Mouse (Mus musculus) myocyte (in vitro differentiated cells): ENCODE measurements around the gene Gon7. TPM values are rescaled to one million over a fixed set of nuclear protein-coding genes. Genes with fewer than 3 reads are reported as not detected.

Experiments used
- H3K27me3 ChIP-seq: one replicate; pipeline ENCODE4 v1.6.1; 2011; ENCODE audit not compliant: control insufficient read depth, insufficient read depth, insufficient read length
- H3K36me3 ChIP-seq: one replicate; pipeline ENCODE4 v1.6.1; 2011; ENCODE audit not compliant: control insufficient read depth, insufficient read depth
- H3K4me2 ChIP-seq: one replicate; pipeline ENCODE4 v1.6.1; 2011; ENCODE audit warnings: low read depth, control low read depth
- H3K4me3 ChIP-seq: one replicate; pipeline ENCODE4 v1.5.1; 2011; ENCODE audit warnings: mild to moderate bottlenecking, control low read depth, moderate library complexity
- H3K79me2 ChIP-seq: one replicate; pipeline ENCODE4 v1.6.1; 2011; ENCODE audit not compliant: control insufficient read depth, insufficient read depth
- H3ac ChIP-seq: one replicate; pipeline ENCODE4 v1.6.1; 2011; ENCODE audit not compliant: control insufficient read depth, insufficient read length
- CEBPB ChIP-seq: IDR thresholded peaks from 2 replicates; pipeline ENCODE4 v1.6.1; 2011; ENCODE audit warnings: mild to moderate bottlenecking, moderate library complexity; ENCODE audit not compliant: poor library complexity, insufficient read depth, severe bottlenecking
- E2F4 ChIP-seq: IDR thresholded peaks from one replicate; pipeline ENCODE4 v1.6.1; 2011; ENCODE audit warnings: mild to moderate bottlenecking, control low read depth, moderate library complexity; ENCODE audit not compliant: insufficient read depth
- MAX ChIP-seq: IDR thresholded peaks from one replicate; pipeline ENCODE4 v1.6.1; 2011; ENCODE audit warnings: low read depth, mild to moderate bottlenecking, control low read depth
- MYOD1 ChIP-seq, 3 experiments: IDR thresholded peaks; one replicate each; pipeline ENCODE4 v1.6.1; 2011; ENCODE audit warnings: control low read depth in 2 of 3, low read depth in 2 of 3, mild to moderate bottlenecking in 2 of 3, moderate library complexity in 1 of 3; ENCODE audit not compliant: insufficient read length in 2 of 3, control insufficient read depth in 1 of 3
- MYOG ChIP-seq, 3 experiments: IDR thresholded peaks; one replicate each; pipeline ENCODE4 v1.6.1; 2011; ENCODE audit warnings: control low read depth in 2 of 3, low read depth in 2 of 3, mild to moderate bottlenecking in 2 of 3; ENCODE audit not compliant: insufficient read length in 2 of 3, control insufficient read depth in 1 of 3, insufficient read depth in 1 of 3
- POLR2A ChIP-seq: IDR thresholded peaks from one replicate; pipeline ENCODE4 v1.6.1; 2011; ENCODE audit warnings: low read depth, mild to moderate bottlenecking, control low read depth, moderate library complexity; ENCODE audit not compliant: insufficient read length
- POLR2AphosphoS2 ChIP-seq: IDR thresholded peaks from one replicate; pipeline ENCODE4 v1.6.1; 2011; ENCODE audit warnings: low read depth, control low read depth; ENCODE audit not compliant: insufficient read length
- REST ChIP-seq: IDR thresholded peaks from one replicate; pipeline ENCODE4 v1.6.1; 2011; ENCODE audit warnings: mild to moderate bottlenecking, control low read depth, moderate library complexity; ENCODE audit not compliant: insufficient read depth, insufficient read length
- SRF ChIP-seq: IDR thresholded peaks from one replicate; pipeline ENCODE4 v1.6.1; 2011; ENCODE audit warnings: low read depth; ENCODE audit not compliant: control insufficient read depth, insufficient read length
- TCF12 ChIP-seq: IDR thresholded peaks from one replicate; pipeline ENCODE4 v1.6.1; 2011; ENCODE audit warnings: mild to moderate bottlenecking, control low read depth; ENCODE audit not compliant: poor library complexity, insufficient read depth, severe bottlenecking
- TCF3 ChIP-seq: IDR thresholded peaks from one replicate; pipeline ENCODE4 v1.6.1; 2011; ENCODE audit warnings: low read depth, control low read depth; ENCODE audit not compliant: insufficient read length
- USF1 ChIP-seq: IDR thresholded peaks from one replicate; pipeline ENCODE4 v1.6.1; 2011; ENCODE audit warnings: low read depth, mild to moderate bottlenecking, control low read depth, moderate library complexity
- polyA plus RNA-seq: library from polyadenylated mRNA; unstranded; fragments of >200 nt; fragmentation: generic; extraction: Trizol; gene quantifications from one replicate; pipeline ENCODE4 v1.2.1, GENCODE M21; 2012; ENCODE audit warnings: missing spikeins

Gene Gon7
- polyA plus RNA-seq, 1 experiment: 9.7 TPM

GRCm38 (mm10) chr12:102784899-102785592, 27.4 kb upstream of the Gon7 start:
- H3K36me3 ChIP-seq: peaks cover 29% of the 10 kb centered on the region
- H3K4me3 ChIP-seq: no peak overlapping the region
- no peak for TF ChIP-seq MYOG (IDR thresholded peaks at IDR 0.05; ENCODE audit: control insufficient read depth in 1 of 3, insufficient read depth in 1 of 3, insufficient read length in 2 of 3, low read depth in 2 of 3)
- no peak for TF ChIP-seq TCF12
- no peak for TF ChIP-seq MAX
- no peak for TF ChIP-seq CEBPB
- TF ChIP-seq POLR2A: no peak
- TF ChIP-seq USF1: no peak
- TF ChIP-seq REST: no peak
- H3K4me2 ChIP-seq: no peak overlapping the region
- H3K79me2 ChIP-seq: no peaks in the 10 kb centered on the region
- H3K27me3 ChIP-seq: no peaks in the 10 kb centered on the region
- no peak overlapping the region for H3ac ChIP-seq

GRCm38 (mm10) chr12:102782841-102783240, 25.2 kb upstream of the Gon7 start:
- TF ChIP-seq POLR2A: no peak
- no peak for TF ChIP-seq TCF3
- no peak for TF ChIP-seq POLR2AphosphoS2
- TF ChIP-seq SRF: no peak
- no peak for TF ChIP-seq REST
- no peak for TF ChIP-seq TCF12
- no peak for TF ChIP-seq MAX
- no peak for TF ChIP-seq USF1
- no peak for TF ChIP-seq CEBPB
- TF ChIP-seq MYOD1 (IDR thresholded peaks at IDR 0.05; ENCODE audit: control insufficient read depth in 1 of 3, insufficient read length in 2 of 3, low read depth in 2 of 3): no peak
- no peak for TF ChIP-seq E2F4
- no peak for TF ChIP-seq MYOG (IDR thresholded peaks at IDR 0.05; ENCODE audit: control insufficient read depth in 1 of 3, insufficient read depth in 1 of 3, insufficient read length in 2 of 3, low read depth in 2 of 3)
- no peak overlapping the region for H3K4me3 ChIP-seq
- no peaks in the 10 kb centered on the region for H3K27me3 ChIP-seq
- peaks cover 28% of the 10 kb centered on the region for H3K36me3 ChIP-seq
- no peak overlapping the region for H3K4me2 ChIP-seq
- H3K79me2 ChIP-seq: no peaks in the 10 kb centered on the region
- H3ac ChIP-seq: no peak overlapping the region

- Histone ChIP-seq H3K4me2 (no peak overlapping the region), H3K4me3 (no peak overlapping the region), H3K79me2 (no peaks in the 10 kb centered on the region), H3K36me3 (peaks cover 10% of the 10 kb centered on the region), H3K27me3 (no peaks in the 10 kb centered on the region), H3ac (no peak overlapping the region)
- TF ChIP-seq E2F4: no peak
- TF ChIP-seq SRF: no peak
- no peak for TF ChIP-seq MYOD1 (IDR thresholded peaks at IDR 0.05; ENCODE audit: control insufficient read depth in 1 of 3, insufficient read length in 2 of 3, low read depth in 2 of 3)
- TF ChIP-seq POLR2A: no peak
- TF ChIP-seq TCF3: no peak
- no peak for TF ChIP-seq POLR2AphosphoS2
- no peak for TF ChIP-seq MAX
- no peak for TF ChIP-seq TCF12
- TF ChIP-seq CEBPB: no peak
- no peak for TF ChIP-seq MYOG (IDR thresholded peaks at IDR 0.05; ENCODE audit: control insufficient read depth in 1 of 3, insufficient read depth in 1 of 3, insufficient read length in 2 of 3, low read depth in 2 of 3)
- TF ChIP-seq USF1: no peak
- TF ChIP-seq REST: no peak
These were observed 21.8 kb upstream of the Gon7 start for GRCm38 (mm10) chr12:102779452-102779851.

GRCm38 (mm10) chr12:102778151-102778550, 20.5 kb upstream of the Gon7 start:
- Histone ChIP-seq H3K4me2 (no peak overlapping the region), H3K36me3 (peaks cover 10% of the 10 kb centered on the region), H3K79me2 (no peaks in the 10 kb centered on the region), H3ac (no peak overlapping the region), H3K4me3 (no peak overlapping the region), H3K27me3 (no peaks in the 10 kb centered on the region)
- no peak for TF ChIP-seq REST

GRCm38 (mm10) chr12:102776035-102776434, 18.4 kb upstream of the Gon7 start:
- H3K36me3 ChIP-seq: peaks cover 10% of the 10 kb centered on the region
- H3K27me3 ChIP-seq: no peaks in the 10 kb centered on the region
- TF ChIP-seq REST: no peak
- no peak for TF ChIP-seq POLR2AphosphoS2
- no peak for TF ChIP-seq POLR2A
- no peak for TF ChIP-seq MAX
- no peak for TF ChIP-seq CEBPB
- no peak for TF ChIP-seq TCF3
- no peak for TF ChIP-seq MYOD1 (IDR thresholded peaks at IDR 0.05; ENCODE audit: control insufficient read depth in 1 of 3, insufficient read length in 2 of 3, low read depth in 2 of 3)
- no peak for TF ChIP-seq SRF
- TF ChIP-seq USF1: no peak
- no peak for TF ChIP-seq MYOG (IDR thresholded peaks at IDR 0.05; ENCODE audit: control insufficient read depth in 1 of 3, insufficient read depth in 1 of 3, insufficient read length in 2 of 3, low read depth in 2 of 3)
- no peak for TF ChIP-seq E2F4
- TF ChIP-seq TCF12: no peak
- H3K79me2 ChIP-seq: no peaks in the 10 kb centered on the region
- no peak overlapping the region for H3K4me2 ChIP-seq
- no peak overlapping the region for H3K4me3 ChIP-seq
- H3ac ChIP-seq: no peak overlapping the region
